Mouse (Mus musculus) limb, embryonic 14.5 days (tissue): ENCODE data around the gene Ccnf. TPM values are rescaled to one million over a fixed set of nuclear protein-coding genes. Genes with fewer than 3 reads are reported as not detected.

Experiments used
- ATAC-seq: fragments of 200-750 bp; cut with Nextera tagmentation; 2 replicates; pipeline ENCODE4 v1.8.0; 2017; ENCODE audit warnings: low read depth, moderate number of reproducible peaks, moderate TSS enrichment; ENCODE audit not compliant: low FRiP score
- DNase-seq: peaks from one replicate; pipeline ENCODE4 v3.0.0-alpha.2; 2015; ENCODE audit warnings: low spot score
- H3K27ac ChIP-seq: fragments of 300-500 bp; sonication (generic); replicated peaks from 2 replicates; pipeline ENCODE4 v1.5.1; 2014; ENCODE audit warnings: low read depth, mild to moderate bottlenecking, low read length, moderate library complexity, mixed read lengths
- H3K27me3 ChIP-seq: fragments of 300-500 bp; sonication (generic); 2 replicates; pipeline ENCODE4 v1.6.1; 2014; ENCODE audit warnings: low read length, mixed read lengths; ENCODE audit not compliant: control insufficient read depth, insufficient read depth
- H3K36me3 ChIP-seq: fragments of 300-500 bp; sonication (generic); 2 replicates; pipeline ENCODE4 v1.6.1; 2014; ENCODE audit warnings: mild to moderate bottlenecking, low read length, moderate library complexity, mixed read lengths; ENCODE audit not compliant: control insufficient read depth, insufficient read depth
- H3K4me1 ChIP-seq: fragments of 300-500 bp; sonication (generic); 2 replicates; pipeline ENCODE4 v1.6.1; 2014; ENCODE audit warnings: antibody characterized with exemption, low read length, mixed read lengths; ENCODE audit not compliant: control insufficient read depth, insufficient read depth
- H3K4me2 ChIP-seq: fragments of 300-500 bp; sonication (generic); replicated peaks from 2 replicates; pipeline ENCODE4 v1.6.1; 2014; ENCODE audit warnings: low read depth, mild to moderate bottlenecking, low read length, moderate library complexity; ENCODE audit not compliant: severe bottlenecking
- H3K4me3 ChIP-seq: fragments of 300-500 bp; sonication (generic); replicated peaks from 2 replicates; pipeline ENCODE4 v1.5.1; 2014; ENCODE audit warnings: low read length
- H3K9ac ChIP-seq: fragments of 300-500 bp; sonication (generic); 2 replicates; pipeline ENCODE4 v1.6.1; 2014; ENCODE audit warnings: mild to moderate bottlenecking, low read depth, low read length, moderate library complexity; ENCODE audit not compliant: severe bottlenecking
- H3K9me3 ChIP-seq: fragments of 300-500 bp; sonication (generic); 2 replicates; pipeline ENCODE4 v1.6.1; 2016; ENCODE audit warnings: low read length; ENCODE audit not compliant: control insufficient read depth
- POLR2A ChIP-seq: fragments of 200-500 bp; IDR thresholded peaks from 2 replicates; pipeline ENCODE4 v1.8.0; 2012; ENCODE audit warnings: inconsistent platforms, mild to moderate bottlenecking, moderate library complexity, borderline replicate concordance; ENCODE audit not compliant: insufficient read depth, insufficient read length; ENCODE audit errors: extremely low read depth
- WGBS: fragments of 180-500 bp; shearing (Covaris S2); extraction: QIAGEN DNeasy Blood & Tissue Kit; methylation state at CpG from one replicate; pipeline ENCODE4 v1.1.7; 2014; 5-methylcytosine and 5-hydroxymethylcytosine counted together
- polyA plus RNA-seq, 2 experiments: library from polyadenylated mRNA; depleted of rRNA in 1 of 2; stranded (reverse) in 1 of 2; unstranded in 1 of 2; fragments of >200 nt; fragmentation: Nextera tagmentation in 1 of 2; extraction: Ambion mirVana in 1 of 2; gene quantifications; 2 replicates each; pipeline versions ENCODE4 v1.2.1 to v1.2.3; 2012 to 2014

Ccnf gene
- polyA plus RNA-seq, 2 experiments, result 36.6 to 41.8 TPM

- DNase-seq (no peak), ATAC-seq (no peak)
- 71% methylated on average over 15 of the region's 15 CpGs for WGBS
- H3K36me3 ChIP-seq, result no peaks in the 10 kb centered on the region
- TF ChIP-seq POLR2A, result no peak
- no peak overlapping the region for H3K27ac ChIP-seq
- no peaks in the 10 kb centered on the region for H3K9me3 ChIP-seq
- H3K4me2 ChIP-seq, result no peak overlapping the region
- no peak overlapping the region for H3K4me3 ChIP-seq
- H3K4me1 ChIP-seq, result no peaks in the 10 kb centered on the region
- H3K27me3 ChIP-seq, result no peaks in the 10 kb centered on the region
- H3K9ac ChIP-seq, result no peak overlapping the region
Measured at GRCm38 (mm10) chr17:24197032-24197824, 54.1 kb downstream of the Ccnf start.

- Histone ChIP-seq H3K27me3 (no peaks in the 10 kb centered on the region), H3K9me3 (no peaks in the 10 kb centered on the region), H3K4me3 (no peak overlapping the region), H3K36me3 (no peaks in the 10 kb centered on the region), H3K4me1 (no peaks in the 10 kb centered on the region), H3K27ac (no peak overlapping the region), H3K4me2 (no peak overlapping the region), H3K9ac (no peak overlapping the region)
- DNase-seq (no peak), ATAC-seq (no peak)
- WGBS, result 71% methylated on average over 2 of the region's 2 CpGs
- no peak for TF ChIP-seq POLR2A
Measured at GRCm38 (mm10) chr17:24195349-24195748, 55.9 kb downstream of the Ccnf start.

- Histone ChIP-seq H3K27me3 (no peaks in the 10 kb centered on the region), H3K9ac (no peak overlapping the region), H3K4me3 (no peak overlapping the region), H3K36me3 (0 out of 2 replicates have a peak, but pooled peaks cover 3% of the 10 kb centered on the region), H3K4me1 (no peaks in the 10 kb centered on the region), H3K9me3 (no peaks in the 10 kb centered on the region), H3K27ac (no peak overlapping the region), H3K4me2 (no peak overlapping the region)
- ATAC-seq (no peak), DNase-seq (no peak)
- 65% methylated on average over 5 of the region's 5 CpGs for WGBS
- no peak for TF ChIP-seq POLR2A
Measured at GRCm38 (mm10) chr17:24193769-24194168, 57.5 kb downstream of the Ccnf start.

GRCm38 (mm10) chr17:24193268-24193667 lies 58.0 kb downstream of the Ccnf start:
- 0 out of 2 replicates have a peak, but pooled peaks cover 5% of the 10 kb centered on the region for H3K36me3 ChIP-seq
- no peak overlapping the region for H3K4me2 ChIP-seq
- H3K4me1 ChIP-seq, result no peaks in the 10 kb centered on the region
- ATAC-seq (no peak), DNase-seq (no peak)
- no peaks in the 10 kb centered on the region for H3K27me3 ChIP-seq
- H3K4me3 ChIP-seq, result no peak overlapping the region
- H3K9ac ChIP-seq, result no peak overlapping the region
- WGBS, result 79% methylated on average over 8 of the region's 8 CpGs
- H3K9me3 ChIP-seq, result no peaks in the 10 kb centered on the region
- no peak for TF ChIP-seq POLR2A
- no peak overlapping the region for H3K27ac ChIP-seq

- 61% methylated on average over 8 of the region's 8 CpGs for WGBS
- Histone ChIP-seq H3K36me3 (0 out of 2 replicates have a peak, but pooled peaks cover 9% of the 10 kb centered on the region), H3K27me3 (no peaks in the 10 kb centered on the region), H3K4me3 (no peak overlapping the region), H3K9ac (no peak overlapping the region), H3K4me1 (no peaks in the 10 kb centered on the region), H3K9me3 (no peaks in the 10 kb centered on the region), H3K27ac (no peak overlapping the region), H3K4me2 (no peak overlapping the region)
- ATAC-seq, result no peak
- no peak for DNase-seq
- no peak for TF ChIP-seq POLR2A
Measured at GRCm38 (mm10) chr17:24192848-24193247, 58.4 kb downstream of the Ccnf start.
